Mouse (Mus musculus) kidney, postnatal 36 days (tissue): ENCODE measurements around the gene Crybb3.
A peak's percentile ranks its signal among the peaks of the same experiment; 100 is the strongest.

Source experiments
- DNase-seq, 2 experiments: peaks; one replicate each; pipeline ENCODE4 v3.0.0; 2021 to 2022; ENCODE audit warnings: mixed read lengths in 2 of 2

Gene Crybb3

GRCm38 (mm10) chr5:113102455-113102854, 21.1 kb upstream of the Crybb3 start:
- DNase-seq, result no peak

DNA sequence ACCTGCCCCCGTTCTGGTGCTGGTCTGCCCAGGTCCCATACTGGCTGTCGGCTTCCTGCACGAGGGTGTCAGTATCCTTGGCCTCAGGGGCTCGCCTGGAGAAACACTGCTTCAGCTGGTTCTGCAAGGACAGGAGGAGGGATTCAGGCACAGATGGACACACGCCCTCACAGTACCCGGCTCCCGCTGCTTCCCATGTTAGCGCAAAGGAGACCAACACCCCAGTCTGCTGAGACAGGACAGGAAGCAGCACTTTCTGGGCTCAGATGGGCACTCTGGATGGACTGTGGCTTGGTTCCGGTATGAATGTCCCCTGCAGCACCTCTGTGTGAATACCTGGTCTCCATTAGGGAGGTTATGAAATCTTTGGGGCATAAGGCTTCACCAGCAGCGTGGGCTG, 20.1 kb upstream of the Crybb3 start:
- no peak for DNase-seq

DNA sequence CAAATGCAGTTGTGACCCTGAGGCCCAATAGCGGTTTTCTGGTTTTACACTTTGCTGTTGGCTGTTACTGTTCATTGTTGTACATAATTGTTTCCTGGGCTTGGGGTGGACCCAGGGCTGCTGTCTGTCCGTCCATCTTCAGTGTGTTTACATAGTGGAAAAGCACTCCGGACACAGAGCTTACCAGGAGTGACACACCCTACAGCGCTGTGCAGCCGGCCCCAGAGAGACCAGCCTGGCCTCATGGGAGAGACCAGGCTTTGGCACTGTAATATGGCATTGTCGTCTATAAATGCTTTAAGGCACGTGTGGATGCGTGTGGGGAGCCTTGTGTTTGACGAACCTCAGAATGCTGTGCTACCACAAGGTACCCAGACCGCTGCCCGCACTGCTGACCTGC, 19.0 kb upstream of the Crybb3 start:
- no peak for DNase-seq

DNA sequence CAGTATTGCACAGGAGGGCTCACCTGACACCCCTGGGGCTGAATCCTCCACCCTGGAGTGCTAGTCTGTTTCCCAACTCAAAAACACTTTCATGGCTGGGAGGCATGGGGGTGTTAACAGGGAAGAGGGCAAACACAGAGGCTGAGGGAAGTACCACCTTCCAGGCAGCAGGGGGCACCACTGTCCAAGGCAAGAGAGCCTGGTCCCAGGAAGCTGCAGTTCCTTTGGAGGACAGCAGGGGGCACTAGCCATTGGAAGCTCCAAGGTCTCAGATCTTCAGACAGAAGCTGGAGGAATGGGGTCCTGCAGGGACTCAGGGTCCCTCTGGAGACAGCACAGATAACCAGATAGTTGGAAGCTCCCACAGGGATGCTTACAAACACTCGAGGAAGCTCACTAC, 18.2 kb upstream of the Crybb3 start:
- peak; percentile 85 to 94 for DNase-seq

DNA sequence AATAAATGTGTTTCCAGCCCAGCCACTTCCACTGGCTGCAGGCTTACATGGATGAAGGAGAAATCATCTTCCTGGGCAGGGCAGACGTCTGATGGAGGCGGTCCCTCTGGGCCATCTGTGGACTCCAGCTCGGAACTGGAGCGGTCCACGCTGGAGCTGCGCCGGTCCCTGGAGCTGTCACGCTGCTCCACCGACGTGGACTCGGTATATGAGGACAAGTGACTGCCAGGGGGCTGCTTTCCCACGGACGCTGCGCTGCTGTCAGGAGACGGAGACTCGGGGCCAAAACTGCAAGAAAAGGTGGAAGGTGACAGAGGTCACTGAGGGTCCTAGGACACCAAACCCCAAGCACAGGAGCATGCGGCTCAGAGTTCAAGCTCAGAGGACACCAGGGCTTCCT, 16.2 kb upstream of the Crybb3 start:
- DNase-seq, result no peak

DNA sequence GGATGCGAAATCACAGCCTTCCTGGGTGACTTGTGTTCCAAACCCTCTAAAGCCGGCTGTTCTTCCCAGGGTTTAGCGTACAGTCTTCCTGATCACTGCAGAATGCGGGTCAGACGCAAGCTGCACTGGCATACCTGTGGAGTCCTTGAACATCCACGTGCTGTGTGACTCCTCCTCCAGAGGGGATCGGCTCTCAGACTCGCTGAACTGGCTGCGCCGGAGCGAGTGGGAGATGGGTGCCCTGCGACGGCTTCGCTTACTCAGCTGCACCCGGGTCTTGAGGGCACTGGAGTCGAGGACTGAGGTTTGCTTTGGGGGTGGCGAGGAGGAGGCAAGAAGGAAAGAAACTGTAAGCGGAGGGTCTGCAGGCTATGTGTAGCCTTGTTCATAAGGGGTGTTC, 14.1 kb upstream of the Crybb3 start:
- DNase-seq, result no peak

DNA sequence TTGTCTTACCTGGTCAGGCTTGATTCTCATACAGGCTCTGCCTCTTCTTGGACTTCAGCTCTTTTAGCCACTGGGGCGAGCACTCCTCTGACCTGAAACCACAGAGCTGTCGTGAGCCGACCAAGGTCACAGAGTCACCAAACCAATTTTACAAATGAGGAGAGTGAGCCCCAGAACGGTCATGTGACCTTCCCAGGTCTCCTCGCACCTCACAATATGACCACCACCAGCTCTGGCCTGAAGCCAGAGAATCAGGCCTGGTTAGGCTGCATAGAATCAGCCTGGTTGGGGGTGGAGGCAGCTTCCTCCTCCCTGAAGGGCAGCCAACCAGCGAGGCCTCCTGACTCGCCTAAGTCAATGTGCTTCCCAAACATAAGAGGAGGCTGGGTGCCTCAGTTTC, 11.0 kb upstream of the Crybb3 start:
- peak; percentile 64 to 78 for DNase-seq

GRCm38 (mm10) chr5:113091162-113091561, 9.8 kb upstream of the Crybb3 start:
- DNase-seq, result peak; percentile 82 to 83

DNA sequence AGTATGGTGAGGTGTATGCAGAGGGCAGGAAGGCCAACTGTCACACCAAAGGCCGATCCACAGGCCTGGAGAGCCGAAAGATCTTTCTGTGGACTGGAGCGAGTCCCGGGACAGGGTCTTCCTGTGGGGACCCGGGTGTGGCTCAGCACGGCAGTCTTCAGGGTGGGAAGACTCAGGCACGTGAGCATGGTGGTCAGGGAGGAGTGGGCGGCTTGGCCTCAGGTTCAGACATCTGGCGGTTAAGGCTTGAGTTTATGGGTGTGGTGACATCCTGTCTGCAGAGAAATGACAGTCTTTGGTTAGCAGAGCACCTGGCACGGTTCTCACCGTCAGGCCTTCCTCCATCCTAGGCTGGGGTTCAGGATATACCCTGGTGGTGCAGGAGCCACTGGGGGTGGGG, 9.4 kb upstream of the Crybb3 start:
- DNase-seq, result peak; percentile 28 to 32

DNA sequence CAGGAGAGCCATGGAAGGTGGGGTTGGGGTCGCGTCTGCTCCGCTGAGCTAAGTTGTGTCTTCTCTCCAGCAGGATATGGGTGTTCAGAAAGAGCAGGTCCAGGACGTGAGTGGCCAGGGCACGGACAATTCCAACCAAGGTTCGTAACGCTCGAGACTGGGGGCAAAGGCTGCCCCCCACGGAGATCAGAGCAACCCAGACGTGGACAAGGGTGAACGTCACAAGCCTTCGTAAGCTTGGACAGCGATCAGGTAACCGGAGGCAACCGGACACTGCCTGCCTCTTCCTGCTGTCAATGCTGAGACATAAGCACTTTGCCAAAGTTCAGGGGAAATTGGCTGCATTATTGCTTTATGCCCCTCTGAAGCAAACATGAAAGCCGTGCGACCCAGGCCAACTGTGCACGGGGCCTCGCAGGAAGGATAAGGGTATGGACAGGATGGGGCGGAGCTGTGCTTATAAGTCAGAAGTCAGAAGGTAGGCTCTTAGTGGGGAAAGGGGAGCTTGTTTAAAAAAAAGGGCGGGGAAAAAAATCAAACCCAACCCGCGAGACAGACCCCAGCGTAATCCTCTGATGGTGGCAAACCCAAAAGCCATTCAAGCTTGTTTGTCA, 8.8 kb upstream of the Crybb3 start:
- DNase-seq, result peak; percentile 58

- DNase-seq, result no peak
Observed at GRCm38 (mm10) chr5:113087465-113087864, 6.1 kb upstream of the Crybb3 start.

DNA sequence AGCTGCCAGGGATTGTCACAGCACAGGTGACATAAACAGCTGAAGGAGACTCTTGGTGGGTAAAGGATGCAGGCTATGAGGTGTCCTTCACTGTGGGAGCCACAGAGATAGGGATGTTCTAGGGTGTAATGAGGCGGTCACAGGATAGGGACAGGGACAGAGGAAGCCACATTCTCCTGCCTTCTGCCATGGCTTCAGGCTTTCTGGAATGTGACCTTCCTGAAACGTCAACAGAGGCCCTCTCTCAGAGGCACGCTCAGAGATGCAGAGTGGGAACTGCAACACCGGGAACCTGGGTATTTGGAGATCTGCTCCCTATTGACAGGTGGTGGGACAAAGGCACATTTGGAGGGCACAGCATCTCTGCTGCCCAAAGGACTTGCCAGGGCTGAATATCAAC, 5.6 kb upstream of the Crybb3 start:
- no peak for DNase-seq

DNA sequence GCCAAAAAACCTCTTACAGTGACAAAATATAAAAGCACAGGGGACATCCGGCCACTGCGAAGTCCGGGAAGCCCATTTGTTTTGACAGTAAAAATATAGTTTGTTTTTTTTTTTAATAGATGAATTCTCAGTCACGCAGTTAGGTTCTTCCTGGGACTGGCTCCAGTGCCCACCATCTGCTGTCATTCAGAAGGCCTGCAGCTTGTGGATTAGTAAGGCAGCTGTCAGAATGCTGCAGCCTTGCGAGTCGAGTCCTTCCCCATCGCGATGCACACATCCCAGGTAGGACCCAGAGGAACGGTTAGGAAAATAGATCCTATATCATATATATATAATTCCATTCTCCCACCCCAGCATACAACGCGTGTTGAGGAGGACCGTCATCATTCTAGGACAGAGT, 5.1 kb upstream of the Crybb3 start:
- peak in 1 of 2 experiments; percentile 29 for DNase-seq

GRCm38 (mm10) chr5:113085931-113086330, 4.5 kb upstream of the Crybb3 start:
- DNase-seq, result peak in 1 of 2 experiments; percentile 33

DNA sequence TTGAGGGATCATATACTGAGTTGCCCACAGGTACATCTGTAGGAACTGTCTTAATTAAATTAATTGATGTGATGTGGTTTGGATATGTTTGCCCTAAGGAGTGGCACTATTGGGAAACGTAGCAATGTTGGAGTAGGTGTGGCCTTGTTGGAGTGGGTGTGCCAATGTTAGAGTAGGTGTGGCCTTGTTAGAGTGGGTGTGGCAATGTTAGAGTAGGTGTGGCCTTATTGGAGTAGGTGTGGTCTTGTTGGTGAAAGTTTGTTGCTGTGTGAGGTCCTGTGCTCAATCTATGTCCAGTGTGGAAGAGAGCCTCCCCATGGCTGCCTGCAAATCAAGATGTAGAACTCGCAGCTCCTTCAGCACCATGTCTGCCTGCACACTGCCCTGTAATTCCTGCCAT, 2.9 kb upstream of the Crybb3 start:
- no peak for DNase-seq

- DNase-seq, result no peak
Observed at GRCm38 (mm10) chr5:113082356-113083168, 1.2 kb upstream of the Crybb3 start.

DNA sequence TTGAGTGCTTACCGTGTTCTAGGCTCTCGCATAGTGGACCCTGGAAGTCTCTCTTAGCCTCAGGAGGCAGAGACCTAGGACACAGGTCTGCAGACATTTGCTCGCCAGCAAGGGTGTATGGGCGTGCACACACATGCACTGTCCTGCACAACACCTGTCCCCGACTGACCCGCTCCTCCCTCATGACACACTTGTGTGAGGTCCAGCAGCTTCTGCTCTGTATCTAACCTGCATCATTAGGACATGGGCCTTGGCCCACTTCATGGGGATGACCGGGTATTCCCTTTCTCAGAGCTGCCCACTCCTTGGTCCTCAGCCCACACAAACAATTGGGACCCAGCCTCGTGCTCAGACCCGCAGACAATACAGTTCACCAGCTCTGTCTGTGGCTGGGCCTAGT, 364 bp downstream of the Crybb3 start:
- DNase-seq, result no peak

GRCm38 (mm10) chr5:113079783-113080182, 1.6 kb downstream of the Crybb3 start:
- DNase-seq, result peak in 1 of 2 experiments; percentile 69

GRCm38 (mm10) chr5:113078686-113079085, 2.7 kb downstream of the Crybb3 start:
- DNase-seq, result no peak

- DNase-seq, result no peak
Observed at GRCm38 (mm10) chr5:113070017-113070416, 11.4 kb downstream of the Crybb3 start, which contains the start of gene Crybb2. Gene Crybb2, minus strand, starts transcription at chr5:113070117.

DNA sequence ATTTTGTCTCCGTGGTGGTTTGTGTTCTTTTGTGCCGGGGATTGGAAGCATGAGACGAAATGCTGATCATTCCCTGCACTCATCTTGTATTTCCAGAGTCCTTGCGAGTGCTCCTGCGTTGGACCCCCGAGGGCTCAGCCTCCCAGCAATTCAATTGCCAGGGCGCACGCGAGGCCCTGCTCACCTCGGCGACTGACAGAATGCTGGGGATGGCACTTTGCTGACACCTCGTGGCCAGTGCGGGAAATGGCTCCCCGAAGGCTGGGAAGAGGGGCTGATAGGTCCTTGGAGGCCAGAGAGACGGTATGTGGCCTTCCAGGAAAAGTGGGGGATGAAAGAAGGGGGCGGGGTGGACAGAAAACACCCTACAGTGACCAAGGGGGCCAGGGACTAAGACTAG, 27.1 kb downstream of the Crybb3 start:
- DNase-seq, result peak; percentile 62 to 82

DNA sequence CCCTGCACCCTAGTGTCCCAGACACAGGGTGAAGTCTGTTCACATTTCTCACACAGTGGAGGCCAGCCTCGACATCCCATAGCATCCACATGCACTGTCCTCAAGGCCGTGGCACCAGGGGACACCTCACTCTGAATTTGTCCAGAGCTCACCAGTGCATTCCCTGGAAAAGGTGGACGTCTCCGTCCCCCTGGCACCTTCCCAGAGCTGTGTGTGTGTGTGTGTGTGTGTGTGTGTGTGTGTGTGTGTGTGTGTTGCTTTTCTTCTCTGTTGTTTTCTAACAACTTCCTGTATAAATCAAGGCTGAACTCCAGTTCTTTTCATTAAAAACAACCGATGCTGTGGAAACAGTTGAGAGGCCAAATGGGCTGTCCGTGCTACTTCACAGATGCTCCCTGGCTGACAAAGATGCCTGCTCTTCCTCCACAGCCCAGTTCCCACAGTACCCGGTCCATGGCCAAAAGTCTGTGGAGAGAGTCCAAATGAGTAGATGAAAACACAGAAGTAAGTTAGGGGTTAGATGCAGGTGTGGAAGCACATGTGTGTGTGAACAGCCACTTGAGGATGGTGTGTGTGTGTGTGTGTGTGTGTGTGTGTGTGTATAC, 30.7 kb downstream of the Crybb3 start:
- DNase-seq, result no peak

- DNase-seq, result no peak
Observed at GRCm38 (mm10) chr5:113049876-113050275, 31.5 kb downstream of the Crybb3 start.
